Mouse (Mus musculus): ENCODE results near the gene Nkain4.

DNA sequence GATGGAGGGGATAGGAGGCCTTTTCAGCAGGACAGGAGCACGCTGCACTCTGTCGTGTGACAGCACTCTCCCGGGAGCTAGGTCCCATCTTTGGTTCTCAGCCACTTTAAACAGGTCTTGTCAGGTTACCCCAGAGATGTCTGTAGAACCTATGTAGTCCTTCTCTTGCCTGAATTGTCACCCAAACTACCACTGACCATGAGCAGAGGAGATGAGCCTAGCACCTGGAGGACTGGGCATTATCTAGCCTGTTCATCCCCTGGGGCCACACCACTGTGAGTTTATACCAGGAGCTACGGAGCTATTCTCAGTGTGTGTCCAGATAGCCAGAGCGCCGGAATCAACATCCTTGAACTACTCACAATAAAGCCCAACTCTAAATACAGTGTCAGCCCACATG lies 56.6 kb downstream of the Nkain4 start:
- TF ChIP-seq CTCF (IDR thresholded peaks at IDR 0.05; ENCODE audit: low read depth, low read length) (no peak), POLR2A (IDR thresholded peaks at IDR 0.05; ENCODE audit: borderline replicate concordance, low read depth, low read length) (no peak)

Data from bone marrow macrophage, adult 2 months (primary cell).